Mouse (Mus musculus): ENCODE results near the gene Emc10.

Gene Emc10

GRCm38 (mm10) chr7:44495992-44496770 lies at the start of gene Emc10, which contains the start of gene Fam71e1:
Gene Emc10 (minus strand): TSS chr7:44496529.
Gene Fam71e1 (plus strand): TSS chr7:44496581.
- peak; percentile 69 for DNase-seq (ENCODE audit: extremely low read depth, low read depth, low spot score)

GRCm38 (mm10) chr7:44543071-44543470 lies 46.7 kb upstream of the Emc10 start:
- no peak for DNase-seq (ENCODE audit: extremely low read depth, low read depth, low spot score)

GRCm38 (mm10) chr7:44542555-44542954 lies 46.2 kb upstream of the Emc10 start:
- no peak for DNase-seq (ENCODE audit: extremely low read depth, low read depth, low spot score)

- no peak for DNase-seq (ENCODE audit: extremely low read depth, low read depth, low spot score)
Measured at GRCm38 (mm10) chr7:44538756-44539624, 42.7 kb upstream of the Emc10 start.

GRCm38 (mm10) chr7:44537496-44537895 lies 41.2 kb upstream of the Emc10 start:
- DNase-seq (ENCODE audit: extremely low read depth, low read depth, low spot score): no peak

- DNase-seq (ENCODE audit: extremely low read depth, low read depth, low spot score): no peak
Measured at GRCm38 (mm10) chr7:44537009-44537408, 40.7 kb upstream of the Emc10 start.

- DNase-seq (ENCODE audit: extremely low read depth, low read depth, low spot score): peak; percentile 82
Measured at GRCm38 (mm10) chr7:44536590-44536968, 40.2 kb upstream of the Emc10 start.

- DNase-seq (ENCODE audit: extremely low read depth, low read depth, low spot score): no peak
Measured at GRCm38 (mm10) chr7:44535657-44536589, 39.6 kb upstream of the Emc10 start.

GRCm38 (mm10) chr7:44534656-44535441 lies 38.5 kb upstream of the Emc10 start:
- no peak for DNase-seq (ENCODE audit: extremely low read depth, low read depth, low spot score)

GRCm38 (mm10) chr7:44534242-44534641 lies 37.9 kb upstream of the Emc10 start:
- no peak for DNase-seq (ENCODE audit: extremely low read depth, low read depth, low spot score)

GRCm38 (mm10) chr7:44533746-44534045 lies 37.4 kb upstream of the Emc10 start:
- DNase-seq (ENCODE audit: extremely low read depth, low read depth, low spot score): no peak

- DNase-seq (ENCODE audit: extremely low read depth, low read depth, low spot score): no peak
Measured at GRCm38 (mm10) chr7:44532918-44533745, 36.8 kb upstream of the Emc10 start.

- no peak for DNase-seq (ENCODE audit: extremely low read depth, low read depth, low spot score)
Measured at GRCm38 (mm10) chr7:44531946-44532732, 35.8 kb upstream of the Emc10 start, which contains the start of gene Spib. Gene Spib (minus strand): TSS chr7:44532071.

- no peak for DNase-seq (ENCODE audit: extremely low read depth, low read depth, low spot score)
Measured at GRCm38 (mm10) chr7:44531207-44531606, 34.9 kb upstream of the Emc10 start.

- no peak for DNase-seq (ENCODE audit: extremely low read depth, low read depth, low spot score)
Measured at GRCm38 (mm10) chr7:44530507-44530906, 34.2 kb upstream of the Emc10 start.

- no peak for DNase-seq (ENCODE audit: extremely low read depth, low read depth, low spot score)
Measured at GRCm38 (mm10) chr7:44529518-44529917, 33.2 kb upstream of the Emc10 start.

GRCm38 (mm10) chr7:44527483-44528398 lies 31.4 kb upstream of the Emc10 start:
- peak; percentile 21 for DNase-seq (ENCODE audit: extremely low read depth, low read depth, low spot score)
